In genomic region chr9:40801614-40802532, GRCm38 (mm10) we compare ENCODE assay signal across 8 mouse cellular contexts. TPM values are rescaled to one million over a fixed set of nuclear protein-coding genes. Genes with fewer than 3 reads are reported as not detected.
A peak's percentile ranks its signal among the peaks of the same experiment; 100 is the strongest.
DNase-seq lines count a peak whose midpoint lies in the region; ATAC-seq and TF ChIP-seq lines count a peak whose summit lies in the region.
"Not testable (repeated sequence)": the region's sequence is repeated elsewhere in the genome, so short reads cannot be mapped to it uniquely, and the experiment has no call there.

No protein-coding gene starts in this region.

- under 1% methylated on average over 26 of the region's 28 CpGs for WGBS in cerebellum, adult 2 months
- WGBS in forebrain, embryonic 10.5 days: under 1% methylated on average over 28 of the region's 28 CpGs
- WGBS in heart, embryonic 15.5 days: under 1% methylated on average over 27 of the region's 28 CpGs
- WGBS in kidney, embryonic 14.5 days: under 1% methylated on average over 28 of the region's 28 CpGs
- WGBS in midbrain, embryonic 11.5 days: under 1% methylated on average over 27 of the region's 28 CpGs
- under 1% methylated on average over 28 of the region's 28 CpGs for WGBS in stomach, embryonic 15.5 days

- DNase-seq in Muller cell, postnatal 12 days (ENCODE audit: inconsistent ontology term): peak; percentile 59
- DNase-seq in cerebellum, adult 2 months: peak; percentile 77 to 84
- peak; percentile 57 for DNase-seq in forebrain, embryonic 10.5 days (ENCODE audit: extremely low spot score, low spot score)
- DNase-seq in liver: peak; percentile 21
- peak; percentile 92 for DNase-seq in midbrain, embryonic 11.5 days (ENCODE audit: low spot score, missing footprints)

- peak overlapping the region; percentile 62 for H3K27ac ChIP-seq in cerebellum, adult 2 months (ENCODE audit: insufficient read depth, low read length)
- H3K27ac ChIP-seq in forebrain, embryonic 10.5 days: peak overlapping the region; percentile 98
- peak overlapping the region; percentile 90 for H3K27ac ChIP-seq in heart, embryonic 15.5 days
- peak overlapping the region; percentile 94 for H3K27ac ChIP-seq in kidney, embryonic 14.5 days (ENCODE audit: low read depth, low read length)
- peak overlapping the region; percentile 90 for H3K27ac ChIP-seq in midbrain, embryonic 11.5 days (ENCODE audit: low read depth, low read length)
- H3K27ac ChIP-seq in stomach, embryonic 15.5 days: peak overlapping the region; percentile 94

- TF ChIP-seq POLR2A in cerebellum, adult 2 months (IDR thresholded peaks at IDR 0.05; ENCODE audit: borderline replicate concordance, insufficient read depth, low read length): 0 out of 2 replicates have a peak, but pooled peaks have one; percentile 16

- not testable (repeated sequence) for TF ChIP-seq CTCF in cerebellum, adult 2 months (IDR thresholded peaks at IDR 0.05; ENCODE audit: borderline replicate concordance, insufficient read depth, low read depth, low read length)

- H3K36me3 ChIP-seq in forebrain, embryonic 10.5 days (replicated peaks): peaks cover 53% of the 10 kb centered on the region
- H3K36me3 ChIP-seq in heart, embryonic 15.5 days: peaks cover 32% of the 10 kb centered on the region
- H3K36me3 ChIP-seq in kidney, embryonic 14.5 days (ENCODE audit: control insufficient read depth, insufficient read depth, low read length): peaks cover 42% of the 10 kb centered on the region
- peaks cover 15% of the 10 kb centered on the region for H3K36me3 ChIP-seq in midbrain, embryonic 11.5 days (ENCODE audit: control insufficient read depth, insufficient read depth, low read length)
- peaks cover 17% of the 10 kb centered on the region for H3K36me3 ChIP-seq in stomach, embryonic 15.5 days

- peak overlapping the region; percentile 64 for H3K4me2 ChIP-seq in heart, embryonic 15.5 days
- peak overlapping the region; percentile 62 for H3K4me2 ChIP-seq in kidney, embryonic 14.5 days (replicated peaks; ENCODE audit: low read depth, low read length)
- H3K4me2 ChIP-seq in midbrain, embryonic 11.5 days: peak overlapping the region; percentile 83
- H3K4me2 ChIP-seq in stomach, embryonic 15.5 days: peak overlapping the region; percentile 63

- not testable (repeated sequence) for H3K9me3 ChIP-seq in forebrain, embryonic 10.5 days; heart, embryonic 15.5 days (replicated peaks); kidney, embryonic 14.5 days (ENCODE audit: control insufficient read depth, low read length); midbrain, embryonic 11.5 days (ENCODE audit: control insufficient read depth, low read length); stomach, embryonic 15.5 days

- H3K4me1 ChIP-seq in cerebellum, adult 2 months (ENCODE audit: control insufficient read depth, insufficient read depth, low read length): peaks cover 13% of the 10 kb centered on the region
- H3K4me1 ChIP-seq in forebrain, embryonic 10.5 days: peaks cover 55% of the 10 kb centered on the region
- peaks cover 50% of the 10 kb centered on the region for H3K4me1 ChIP-seq in heart, embryonic 15.5 days (replicated peaks)
- H3K4me1 ChIP-seq in kidney, embryonic 14.5 days (ENCODE audit: control insufficient read depth, insufficient read depth, low read length): peaks cover 26% of the 10 kb centered on the region
- H3K4me1 ChIP-seq in midbrain, embryonic 11.5 days (ENCODE audit: control insufficient read depth, insufficient read depth, low read length): peaks cover 33% of the 10 kb centered on the region
- H3K4me1 ChIP-seq in stomach, embryonic 15.5 days: peaks cover 26% of the 10 kb centered on the region

- H3K4me3 ChIP-seq in cerebellum, adult 2 months (replicated peaks; ENCODE audit: insufficient read depth, low read depth, low read length): peak overlapping the region; percentile 56
- peak overlapping the region; percentile 99 for H3K4me3 ChIP-seq in forebrain, embryonic 10.5 days
- H3K4me3 ChIP-seq in heart, embryonic 15.5 days: peak overlapping the region; percentile 75
- H3K4me3 ChIP-seq in kidney, embryonic 14.5 days (ENCODE audit: low read length): peak overlapping the region; percentile 97
- H3K4me3 ChIP-seq in midbrain, embryonic 11.5 days (ENCODE audit: low read depth, low read length): peak overlapping the region; percentile 98
- H3K4me3 ChIP-seq in stomach, embryonic 15.5 days (replicated peaks): peak overlapping the region; percentile 95

- ATAC-seq in heart, embryonic 15.5 days (replicated peaks; ENCODE audit: insufficient number of reproducible peaks, insufficient read depth, low FRiP score, low read depth): peak; percentile 0; the same call in 1 of the 2 replicates
- not testable (repeated sequence) for ATAC-seq in kidney, embryonic 14.5 days (ENCODE audit: low FRiP score, low TSS enrichment); stomach, embryonic 15.5 days (ENCODE audit: insufficient read depth, low FRiP score, low read depth)
- peak; percentile 15; the same call in 1 of the 2 replicates for ATAC-seq in midbrain, embryonic 11.5 days (ENCODE audit: low FRiP score)

- not testable (repeated sequence) for H3K27me3 ChIP-seq in cerebellum, adult 2 months (ENCODE audit: control insufficient read depth, insufficient read depth, low read length); forebrain, embryonic 10.5 days (ENCODE audit: poor library complexity, severe bottlenecking); heart, embryonic 15.5 days; kidney, embryonic 14.5 days (ENCODE audit: control insufficient read depth, insufficient read depth, low read length); midbrain, embryonic 11.5 days (ENCODE audit: control insufficient read depth, insufficient read depth, low read length); stomach, embryonic 15.5 days (replicated peaks)

- peak overlapping the region; percentile 92 for H3K9ac ChIP-seq in heart, embryonic 15.5 days
- H3K9ac ChIP-seq in kidney, embryonic 14.5 days (ENCODE audit: low read depth, low read length): peak overlapping the region; percentile 100
- H3K9ac ChIP-seq in midbrain, embryonic 11.5 days (ENCODE audit: low read length): peak overlapping the region; percentile 99
- peak overlapping the region; percentile 99 for H3K9ac ChIP-seq in stomach, embryonic 15.5 days

RNA-seq across cellular contexts. Expression of gene Hspa8, which starts 1.1 kb away (rescaled TPM):
- 2,645 and 2,703 TPM in 2 replicates for polyA plus RNA-seq in cerebellum, adult 2 months (2012; rRNA removed)
- polyA plus RNA-seq in forebrain, embryonic 10.5 days (2016; fragmentation: Nextera tagmentation; extraction: Ambion mirVana): 3,411 and 3,929 TPM in 2 replicates
- 1,867 and 1,945 TPM in 2 replicates for polyA plus RNA-seq in heart, embryonic 15.5 days (2015; fragmentation: Nextera tagmentation; extraction: Ambion mirVana)
- polyA plus RNA-seq in kidney, embryonic 14.5 days (2014; fragmentation: Nextera tagmentation; extraction: Ambion mirVana): 2,147 and 3,036 TPM in 2 replicates
- 3,704 and 3,886 TPM in 2 replicates for polyA plus RNA-seq in midbrain, embryonic 11.5 days (2014; fragmentation: Nextera tagmentation; extraction: Ambion mirVana)
- polyA plus RNA-seq in stomach, embryonic 15.5 days (2015; fragmentation: Nextera tagmentation; extraction: Ambion mirVana): 2,024 and 2,425 TPM in 2 replicates

Comparison
In these comparisons a context has a peak if more than half of its experiments do, and no peak if none do; other contexts are left out.
1. DNase-seq: peak in every context shown above with its lines; median percentile 92 in midbrain, embryonic 11.5 days; 80 in cerebellum, adult 2 months; 59 in Muller cell, postnatal 12 days; 57 in forebrain, embryonic 10.5 days; 21 in liver.